Mouse (Mus musculus): ENCODE data around the gene Slc35e1. TPM values are rescaled to one million over a fixed set of nuclear protein-coding genes. Genes with fewer than 3 reads are reported as not detected.

Gene Slc35e1
- polyA plus RNA-seq, 1 experiment from 2014 or later: 8.5 TPM

- Histone ChIP-seq H3K9me3 (ENCODE audit: control insufficient read depth, low read length) (no peaks in the 10 kb centered on the region), H3K27me3 (ENCODE audit: control insufficient read depth, insufficient read depth, low read length) (no peaks in the 10 kb centered on the region), H3K4me3 (ENCODE audit: low read depth, low read length) (no peak overlapping the region), H3K4me2 (replicated peaks; ENCODE audit: low read depth) (no peak overlapping the region), H3K36me3 (ENCODE audit: control insufficient read depth, insufficient read depth, low read length) (peaks cover 51% of the 10 kb centered on the region), H3K27ac (replicated peaks) (no peak overlapping the region), H3K9ac (ENCODE audit: low read length) (no peak overlapping the region), H3K4me1 (replicated peaks; ENCODE audit: control insufficient read depth, insufficient read depth) (no peaks in the 10 kb centered on the region)
- TF ChIP-seq CTCF (IDR thresholded peaks at IDR 0.05; ENCODE audit: low read depth) (no peak), EP300 (optimal IDR thresholded peaks at IDR 0.05) (no peak)
- DNase-seq (ENCODE audit: low spot score) (no peak), ATAC-seq (ENCODE audit: low FRiP score, low TSS enrichment) (no peak)
- WGBS: 89% methylated on average over 7 of the region's 7 CpGs
These were observed 21.7 kb downstream of the Slc35e1 start for GRCm38 (mm10) chr8:72470684-72471083.

DNA sequence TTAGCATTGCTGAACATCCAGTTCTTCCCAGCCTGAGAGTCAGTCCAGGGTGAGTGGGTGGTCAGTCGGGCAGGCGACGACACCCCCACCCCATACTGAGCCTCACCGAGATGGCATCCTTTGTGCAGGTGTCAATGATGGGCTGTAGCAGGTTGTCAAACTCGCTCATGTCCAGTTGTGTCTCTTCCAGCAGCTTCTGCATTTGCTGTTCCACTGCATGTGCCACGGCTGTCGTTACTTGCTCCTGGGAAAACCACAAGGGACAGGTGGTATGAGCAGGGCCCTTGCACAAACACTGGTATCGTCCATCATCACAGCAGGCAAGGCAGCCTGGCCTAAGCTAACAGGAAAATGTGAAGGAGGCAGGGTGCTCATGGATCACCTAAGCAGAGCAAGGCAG lies 22.4 kb downstream of the Slc35e1 start:
- no peak overlapping the region for H3K27ac ChIP-seq (replicated peaks)
- no peaks in the 10 kb centered on the region for H3K27me3 ChIP-seq (ENCODE audit: control insufficient read depth, insufficient read depth, low read length)
- DNase-seq (ENCODE audit: low spot score): no peak
- ATAC-seq (ENCODE audit: low FRiP score, low TSS enrichment): no peak
- H3K9ac ChIP-seq (ENCODE audit: low read length): no peak overlapping the region
- no peaks in the 10 kb centered on the region for H3K9me3 ChIP-seq (ENCODE audit: control insufficient read depth, low read length)
- no peak for TF ChIP-seq EP300 (optimal IDR thresholded peaks at IDR 0.05)
- TF ChIP-seq CTCF (IDR thresholded peaks at IDR 0.05; ENCODE audit: low read depth): no peak
- H3K36me3 ChIP-seq (ENCODE audit: control insufficient read depth, insufficient read depth, low read length): peaks cover 56% of the 10 kb centered on the region
- 90% methylated on average over 8 of the region's 8 CpGs for WGBS
- no peak overlapping the region for H3K4me2 ChIP-seq (replicated peaks; ENCODE audit: low read depth)
- no peak overlapping the region for H3K4me3 ChIP-seq (ENCODE audit: low read depth, low read length)
- no peaks in the 10 kb centered on the region for H3K4me1 ChIP-seq (replicated peaks; ENCODE audit: control insufficient read depth, insufficient read depth)

DNA sequence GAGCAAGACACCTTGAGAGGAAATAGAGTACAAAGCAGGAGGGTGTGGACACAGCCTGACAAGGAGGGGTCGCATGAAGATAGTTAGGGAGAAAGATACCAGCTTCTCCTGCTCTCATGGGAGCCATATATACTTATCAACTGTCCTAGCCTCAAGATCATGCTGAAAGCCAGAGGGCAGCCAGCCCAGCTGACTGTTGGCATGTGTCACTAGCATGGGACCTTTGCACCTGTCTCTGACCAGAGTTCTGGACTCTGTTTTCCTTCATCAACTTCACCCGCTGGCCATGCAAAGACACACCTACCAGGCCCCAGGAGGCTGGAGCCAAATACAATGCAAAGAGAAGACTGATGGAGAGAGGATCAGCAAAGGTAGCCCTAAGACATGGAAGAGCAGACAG lies 23.2 kb downstream of the Slc35e1 start:
- no peak for ATAC-seq (ENCODE audit: low FRiP score, low TSS enrichment)
- H3K36me3 ChIP-seq (ENCODE audit: control insufficient read depth, insufficient read depth, low read length): peaks cover 58% of the 10 kb centered on the region
- WGBS: 83% methylated on average over 2 of the region's 2 CpGs
- H3K27me3 ChIP-seq (ENCODE audit: control insufficient read depth, insufficient read depth, low read length): no peaks in the 10 kb centered on the region
- no peak for DNase-seq (ENCODE audit: low spot score)
- H3K4me2 ChIP-seq (replicated peaks; ENCODE audit: low read depth): no peak overlapping the region
- TF ChIP-seq CTCF (IDR thresholded peaks at IDR 0.05; ENCODE audit: low read depth) (no peak), EP300 (optimal IDR thresholded peaks at IDR 0.05) (no peak)
- H3K4me1 ChIP-seq (replicated peaks; ENCODE audit: control insufficient read depth, insufficient read depth): no peaks in the 10 kb centered on the region
- no peak overlapping the region for H3K27ac ChIP-seq (replicated peaks)
- no peaks in the 10 kb centered on the region for H3K9me3 ChIP-seq (ENCODE audit: control insufficient read depth, low read length)
- no peak overlapping the region for H3K4me3 ChIP-seq (ENCODE audit: low read depth, low read length)
- H3K9ac ChIP-seq (ENCODE audit: low read length): no peak overlapping the region

DNA sequence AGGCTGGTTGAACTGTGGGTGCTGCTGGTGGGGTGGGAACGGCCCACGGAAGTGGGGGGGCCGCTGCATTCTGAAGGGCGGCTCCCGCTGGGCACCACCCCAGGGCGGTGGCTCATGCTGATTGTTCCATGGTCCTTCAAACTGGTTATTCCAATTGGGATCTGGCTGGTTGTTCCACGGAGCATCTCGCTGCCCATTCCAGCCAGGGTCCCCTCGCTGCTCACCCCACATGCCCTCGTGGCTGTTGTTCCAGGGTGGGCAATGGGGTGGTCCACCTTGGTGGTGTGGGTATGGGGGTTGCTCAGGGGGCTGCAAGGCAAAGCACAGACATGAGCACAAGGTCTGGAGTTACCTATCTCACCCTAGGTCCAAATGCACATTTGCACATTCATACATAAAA lies 28.2 kb downstream of the Slc35e1 start:
- 87% methylated on average over 10 of the region's 10 CpGs for WGBS
- no peak for ATAC-seq (ENCODE audit: low FRiP score, low TSS enrichment)
- no peak for DNase-seq (ENCODE audit: low spot score)
- H3K36me3 ChIP-seq (ENCODE audit: control insufficient read depth, insufficient read depth, low read length): peaks cover 74% of the 10 kb centered on the region
- no peak overlapping the region for H3K27ac ChIP-seq (replicated peaks)
- H3K4me1 ChIP-seq (replicated peaks; ENCODE audit: control insufficient read depth, insufficient read depth): no peaks in the 10 kb centered on the region
- no peaks in the 10 kb centered on the region for H3K9me3 ChIP-seq (ENCODE audit: control insufficient read depth, low read length)
- no peak overlapping the region for H3K4me2 ChIP-seq (replicated peaks; ENCODE audit: low read depth)
- TF ChIP-seq CTCF (IDR thresholded peaks at IDR 0.05; ENCODE audit: low read depth) (no peak), EP300 (optimal IDR thresholded peaks at IDR 0.05) (no peak)
- H3K9ac ChIP-seq (ENCODE audit: low read length): no peak overlapping the region
- no peaks in the 10 kb centered on the region for H3K27me3 ChIP-seq (ENCODE audit: control insufficient read depth, insufficient read depth, low read length)
- H3K4me3 ChIP-seq (ENCODE audit: low read depth, low read length): no peak overlapping the region

- no peak for ATAC-seq (ENCODE audit: low FRiP score, low TSS enrichment)
- H3K27ac ChIP-seq (replicated peaks): no peak overlapping the region
- WGBS: 92% methylated on average over 4 of the region's 4 CpGs
These were observed 32.4 kb downstream of the Slc35e1 start for GRCm38 (mm10) chr8:72459881-72460533.

DNA sequence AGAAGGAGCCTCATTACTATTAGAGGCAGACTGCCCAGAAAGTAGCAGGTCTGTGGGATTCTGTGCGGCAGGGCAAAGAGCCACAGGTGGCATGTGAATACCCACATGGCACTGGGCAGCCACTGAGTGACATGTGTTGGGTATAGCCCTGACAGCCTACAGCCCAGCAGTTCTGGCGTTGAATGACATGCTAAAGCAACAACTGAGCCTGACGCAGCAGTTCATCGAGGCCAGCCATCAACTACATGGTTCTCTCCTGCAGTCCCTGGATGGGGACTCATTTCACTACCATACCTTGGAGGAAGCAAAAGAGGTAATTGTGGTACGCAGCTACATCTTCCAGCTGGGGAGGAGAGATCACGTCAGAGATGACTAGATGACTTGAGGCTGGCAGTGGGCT lies 34.0 kb downstream of the Slc35e1 start:
- Histone ChIP-seq H3K36me3 (ENCODE audit: control insufficient read depth, insufficient read depth, low read length) (peaks cover 33% of the 10 kb centered on the region), H3K4me2 (replicated peaks; ENCODE audit: low read depth) (no peak overlapping the region), H3K9me3 (ENCODE audit: control insufficient read depth, low read length) (no peaks in the 10 kb centered on the region), H3K4me3 (ENCODE audit: low read depth, low read length) (no peak overlapping the region), H3K27ac (replicated peaks) (no peak overlapping the region), H3K4me1 (replicated peaks; ENCODE audit: control insufficient read depth, insufficient read depth) (no peaks in the 10 kb centered on the region), H3K27me3 (ENCODE audit: control insufficient read depth, insufficient read depth, low read length) (no peaks in the 10 kb centered on the region), H3K9ac (ENCODE audit: low read length) (no peak overlapping the region)
- DNase-seq (ENCODE audit: low spot score) (no peak), ATAC-seq (ENCODE audit: low FRiP score, low TSS enrichment) (no peak)
- TF ChIP-seq CTCF (IDR thresholded peaks at IDR 0.05; ENCODE audit: low read depth) (no peak), EP300 (optimal IDR thresholded peaks at IDR 0.05) (no peak)
- 78% methylated on average over 6 of the region's 6 CpGs for WGBS

More at GRCm38 (mm10) chr8:72459881-72460533, 32.4 kb downstream of the Slc35e1 start:
- no peak for DNase-seq (ENCODE audit: low spot score)
- Histone ChIP-seq H3K36me3 (ENCODE audit: control insufficient read depth, insufficient read depth, low read length) (peaks cover 39% of the 10 kb centered on the region), H3K4me2 (replicated peaks; ENCODE audit: low read depth) (no peak overlapping the region), H3K27me3 (ENCODE audit: control insufficient read depth, insufficient read depth, low read length) (no peaks in the 10 kb centered on the region), H3K4me3 (ENCODE audit: low read depth, low read length) (no peak overlapping the region), H3K9ac (ENCODE audit: low read length) (no peak overlapping the region), H3K9me3 (ENCODE audit: control insufficient read depth, low read length) (no peaks in the 10 kb centered on the region), H3K4me1 (replicated peaks; ENCODE audit: control insufficient read depth, insufficient read depth) (no peaks in the 10 kb centered on the region)
- no peak for TF ChIP-seq CTCF (IDR thresholded peaks at IDR 0.05; ENCODE audit: low read depth)
- TF ChIP-seq EP300 (optimal IDR thresholded peaks at IDR 0.05): no peak

All from stomach, postnatal 0 days (tissue).